Mouse (Mus musculus) liver, adult 2 months (tissue): ENCODE measurements at regions not wholly inside any gene's neighbourhood (a gene's known extent, or its start where the extent isn't known, plus 50 kb on each side); places are given as distances from the start of the nearest gene placed in this dataset.

Source experiments
- CTCF ChIP-seq: fragments of 200-500 bp; IDR thresholded peaks from 2 replicates; pipeline ENCODE4 v1.5.1; 2011; ENCODE audit warnings: low read depth, low read length, control low read depth
- POLR2A ChIP-seq: fragments of 200-500 bp; IDR thresholded peaks from 2 replicates; pipeline ENCODE4 v1.6.1; 2011; ENCODE audit warnings: low read length, control low read depth; ENCODE audit not compliant: insufficient read depth; ENCODE audit errors: extremely low read depth

DNA sequence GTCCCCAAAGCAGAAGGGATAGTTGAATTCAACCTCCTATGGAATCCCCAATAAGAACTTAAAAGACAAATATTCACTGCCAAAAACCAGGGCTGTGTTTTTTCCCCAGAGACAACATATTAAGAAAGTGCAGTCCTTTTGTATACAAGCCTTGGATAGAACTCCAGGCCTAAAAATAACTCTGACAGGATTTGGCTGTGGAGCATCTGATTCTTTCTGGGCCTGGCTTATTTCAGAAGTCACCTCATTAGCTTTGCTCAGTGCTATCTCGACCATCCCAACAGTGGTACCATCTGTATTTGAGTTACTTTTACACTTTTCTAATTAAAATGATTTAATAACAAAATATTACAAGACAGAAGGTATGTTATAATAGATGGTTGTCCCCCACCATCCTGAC, 131.6 kb upstream of the Abcb5 start:
- TF ChIP-seq CTCF (no peak), POLR2A (no peak)
